Mouse (Mus musculus) CH12.LX (cell line): ENCODE measurements around the gene Atp5mpl.

Experiments used
- CTCF ChIP-seq, 2 experiments: IDR thresholded peaks in 1 of 2; conservative IDR thresholded peaks in 1 of 2; 2 replicates each; pipeline ENCODE4 v1.5.1; 2011 to 2012; ENCODE audit warnings: low read depth in 2 of 2, low read length in 2 of 2, improper control_type of control experiment in 1 of 2, inconsistent platforms in 1 of 2, mild to moderate bottlenecking in 1 of 2, moderate library complexity in 1 of 2
- E2F4 ChIP-seq: IDR thresholded peaks from 2 replicates; pipeline ENCODE4 v1.6.1; 2011; ENCODE audit warnings: low read depth, low read length, improper control_type of control experiment; ENCODE audit not compliant: insufficient replicate concordance
- ELF1 ChIP-seq: IDR thresholded peaks from 2 replicates; pipeline ENCODE4 v1.6.1; 2014; ENCODE audit warnings: low read depth, mild to moderate bottlenecking, inconsistent platforms, low read length, improper control_type of control experiment
- HCFC1 ChIP-seq: IDR thresholded peaks from 2 replicates; pipeline ENCODE4 v1.6.1; 2012; ENCODE audit warnings: low read depth, mild to moderate bottlenecking, inconsistent platforms, low read length, improper control_type of control experiment
- MAZ ChIP-seq: IDR thresholded peaks from 2 replicates; pipeline ENCODE4 v1.6.1; 2012; ENCODE audit warnings: low read depth, mild to moderate bottlenecking, inconsistent platforms, low read length, improper control_type of control experiment, moderate library complexity
- POLR2A ChIP-seq: IDR thresholded peaks from 2 replicates; pipeline ENCODE4 v1.6.1; 2011; ENCODE audit warnings: low read depth, mild to moderate bottlenecking, improper control_type of control experiment, low read length
- SMC3 ChIP-seq: IDR thresholded peaks from 2 replicates; pipeline ENCODE4 v1.6.1; 2011; ENCODE audit warnings: low read depth, low read length, improper control_type of control experiment
- UBTF ChIP-seq: IDR thresholded peaks from 2 replicates; pipeline ENCODE4 v1.6.1; 2012; ENCODE audit warnings: low read depth, mild to moderate bottlenecking, inconsistent platforms, low read length, improper control_type of control experiment, moderate library complexity

DNA sequence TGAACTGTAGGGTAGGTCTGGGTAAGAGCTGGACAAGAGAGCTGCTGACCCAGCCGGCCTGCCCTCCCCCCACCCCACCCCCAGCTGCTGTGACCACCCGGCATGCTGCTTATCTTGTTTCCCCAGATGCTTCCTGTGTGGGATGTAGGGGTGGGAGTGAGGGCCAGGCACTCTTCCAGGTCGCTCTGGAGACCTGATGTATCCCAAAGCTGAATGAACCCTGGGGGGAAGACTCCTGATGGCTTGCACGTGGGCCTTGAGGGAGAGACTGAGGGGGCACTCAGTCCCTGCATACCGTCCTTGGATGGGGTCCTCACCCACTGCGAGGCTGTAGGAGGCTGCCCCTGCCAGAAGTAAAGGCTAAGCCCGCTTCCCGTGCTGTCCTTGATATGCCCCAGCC, 21.7 kb downstream of the Atp5mpl start:
- TF ChIP-seq HCFC1 (no peak), POLR2A (no peak), CTCF (conservative IDR thresholded peaks at IDR 0.05 in 1 of 2, IDR thresholded peaks at IDR 0.05 in 1 of 2; ENCODE audit: low read depth in 2 of 2, low read length in 2 of 2) (no peak), ELF1 (no peak), SMC3 (no peak), E2F4 (no peak), UBTF (no peak), MAZ (no peak)
